Mouse (Mus musculus) gastrocnemius, postnatal 10 days (tissue): ENCODE measurements at regions not wholly inside any gene's neighbourhood (a gene's known extent, or its start where the extent isn't known, plus 50 kb on each side); places are given as distances from the start of the nearest gene placed in this dataset.

Source experiments
- DNase-seq: peaks from one replicate; pipeline ENCODE4 v3.0.0; 2021; ENCODE audit warnings: mixed read lengths

DNA sequence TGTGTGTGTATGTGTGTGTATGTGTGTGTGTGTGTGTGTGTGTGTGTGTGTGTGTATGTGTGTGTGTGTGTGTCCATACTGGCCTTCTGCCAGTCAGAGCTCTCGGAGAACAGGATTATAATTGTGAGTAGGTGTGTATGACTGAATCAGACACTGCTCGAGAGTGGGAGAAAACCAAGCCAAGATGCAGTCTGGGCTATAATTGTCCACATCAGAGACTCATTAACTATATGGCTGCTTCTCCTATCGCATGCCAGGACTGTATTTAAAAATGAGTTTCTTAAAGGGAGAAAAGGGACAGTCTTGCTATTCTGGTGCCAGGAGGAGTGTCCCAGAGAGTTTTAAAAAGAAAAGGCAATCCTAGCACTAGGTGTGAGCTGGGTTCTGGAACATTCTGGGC, 58.7 kb upstream of the Adpgk start:
- DNase-seq = no peak

DNA sequence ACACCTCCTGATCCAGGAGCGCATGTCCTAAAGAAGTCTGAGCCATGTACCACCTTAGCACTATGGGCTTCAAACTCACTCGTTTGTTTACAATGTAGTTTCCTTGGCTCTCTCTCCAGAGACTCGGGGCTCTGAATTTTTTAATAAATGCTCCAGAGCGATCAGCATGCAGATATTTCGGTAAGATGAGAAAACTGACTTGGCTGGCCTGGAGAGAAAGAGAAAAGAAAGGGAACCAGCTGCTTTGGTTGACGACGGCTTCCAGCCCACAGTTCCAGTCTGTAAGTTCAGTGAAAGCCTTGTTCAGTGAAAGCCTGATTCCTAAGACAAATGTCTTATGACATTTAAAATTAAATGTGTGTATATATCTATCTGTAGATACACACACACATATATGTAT, 59.4 kb upstream of the Adpgk start:
- DNase-seq = no peak

DNA sequence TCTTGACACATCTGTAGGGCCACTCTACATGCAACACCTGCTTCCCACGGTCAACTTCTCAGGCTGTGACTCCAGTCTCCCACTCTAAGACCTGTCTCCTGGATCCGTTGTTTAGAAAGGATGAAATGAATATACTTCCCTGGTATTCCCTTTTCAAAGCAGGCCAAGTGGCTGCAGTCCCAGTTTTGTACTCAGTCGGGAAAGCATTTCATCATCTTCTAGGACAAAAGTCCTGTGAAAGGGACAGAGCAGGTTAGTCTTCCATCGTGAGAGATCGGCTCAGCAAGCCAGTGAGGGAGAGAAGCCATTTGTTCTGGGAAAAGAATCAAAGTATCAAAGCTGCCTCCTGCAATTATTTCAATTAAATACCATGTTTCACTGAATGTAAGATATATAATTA, 60.2 kb upstream of the Adpgk start:
- no peak for DNase-seq

DNA sequence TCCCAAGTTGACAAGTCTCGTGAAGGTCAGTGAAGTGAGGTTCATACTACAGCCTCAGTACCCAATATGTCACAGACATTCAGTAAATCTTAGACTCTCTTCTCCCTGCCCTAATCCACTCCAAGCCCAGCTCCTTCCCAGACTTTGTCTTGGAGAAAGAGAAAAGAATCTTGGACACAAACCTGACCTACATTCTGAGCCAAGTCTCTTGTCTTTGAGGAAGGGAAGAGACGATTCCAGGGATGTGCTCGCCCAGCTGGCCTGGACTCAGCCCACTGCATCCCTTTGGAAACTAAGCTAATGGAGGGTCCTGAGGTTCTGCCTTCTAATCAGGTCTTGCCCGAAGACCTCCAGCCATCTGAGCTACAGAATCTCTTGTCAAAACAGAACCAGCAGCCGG, 61.2 kb upstream of the Adpgk start:
- peak; percentile 21 for DNase-seq

- no peak for DNase-seq
Measured at GRCm38 (mm10) chr9:59227948-59228347, 63.4 kb upstream of the Adpgk start.

DNA sequence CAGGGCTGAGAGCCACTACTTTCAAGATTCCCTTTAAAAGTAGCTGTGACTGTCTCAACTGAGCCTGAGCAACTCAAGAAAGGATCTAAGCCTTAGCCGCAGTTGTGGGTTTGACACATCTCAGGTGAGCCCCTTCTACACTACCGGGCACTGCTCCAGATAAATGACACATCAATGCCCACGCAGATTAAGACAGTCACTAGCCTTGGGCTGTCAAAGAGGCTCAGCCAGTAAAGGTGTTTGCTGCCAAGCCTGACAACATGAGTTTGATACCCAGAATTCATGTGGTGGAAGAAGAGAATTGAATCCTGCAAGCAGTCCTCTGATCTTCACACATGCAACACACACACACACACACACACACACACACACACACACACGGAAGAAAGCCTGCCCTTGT, 65.0 kb upstream of the Adpgk start:
- DNase-seq = no peak

DNA sequence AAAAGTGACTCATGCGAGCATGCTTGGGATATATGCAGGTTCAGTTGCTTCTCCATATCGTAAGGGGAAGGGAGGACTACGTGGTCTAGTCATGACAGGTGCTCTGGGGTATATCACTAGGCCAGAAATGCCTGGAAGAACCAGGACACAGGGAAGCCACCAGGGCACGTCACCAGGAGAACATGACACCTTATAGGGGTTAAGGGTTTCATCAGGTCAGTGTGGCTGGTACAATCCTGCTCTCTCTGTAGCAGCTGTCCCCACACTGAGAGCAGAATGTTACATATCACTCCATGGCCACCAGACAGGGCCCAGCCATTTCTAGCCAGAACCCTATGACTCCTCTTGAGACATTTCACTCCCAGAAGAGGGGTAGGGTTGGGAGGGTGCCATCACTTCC, 72.1 kb upstream of the Adpgk start:
- peak; percentile 45 for DNase-seq

DNA sequence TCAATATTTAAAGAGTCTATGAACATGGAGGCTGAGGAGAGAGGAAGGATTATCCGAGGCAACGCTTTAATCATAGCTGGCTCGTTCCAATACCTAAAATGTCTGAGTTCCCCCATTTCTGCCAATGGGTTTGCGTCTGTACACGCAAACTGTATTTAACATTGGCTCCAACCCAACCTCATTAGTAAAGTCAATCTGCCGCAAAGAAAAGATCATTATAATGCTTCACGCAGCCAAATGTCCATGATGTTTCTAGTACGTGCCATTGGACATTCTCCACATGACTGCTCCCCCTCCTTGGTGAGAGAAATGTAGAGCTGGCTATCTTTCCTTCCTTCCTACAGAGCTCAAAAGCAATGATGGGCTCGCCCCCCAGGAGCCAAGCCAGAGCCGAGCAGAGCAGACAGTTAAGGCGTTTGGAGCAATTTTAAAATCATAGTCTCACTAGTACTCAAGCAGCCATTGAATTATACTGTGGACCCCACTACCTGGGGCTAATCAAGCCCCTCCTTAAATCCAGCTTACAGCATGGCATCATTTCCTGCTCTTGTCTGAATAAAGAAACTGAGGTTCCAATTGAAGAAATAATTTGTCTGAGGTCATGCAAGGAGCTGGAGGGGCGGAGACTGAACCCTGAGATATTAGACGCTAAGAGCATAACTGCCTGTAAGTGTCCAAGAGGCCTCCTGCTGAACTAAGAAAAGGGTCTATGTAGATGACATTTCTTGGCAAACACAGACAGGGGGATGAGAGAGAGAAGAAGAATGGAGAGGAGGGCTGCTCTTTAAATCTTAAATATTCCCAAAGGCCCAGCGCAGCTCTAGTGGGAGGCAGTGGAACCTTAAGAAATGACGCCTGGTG, 88.5 kb upstream of the Adpgk start:
- no peak for DNase-seq

GRCm38 (mm10) chr9:59199495-59200196, 91.7 kb upstream of the Adpgk start:
- DNase-seq = no peak

- no peak for DNase-seq
Measured at GRCm38 (mm10) chr9:59198221-59198875, 93.0 kb upstream of the Adpgk start.

GRCm38 (mm10) chr9:59197506-59197905, 93.9 kb upstream of the Adpgk start:
- DNase-seq = no peak

GRCm38 (mm10) chr9:59193971-59194370, 97.4 kb upstream of the Adpgk start:
- no peak for DNase-seq

DNA sequence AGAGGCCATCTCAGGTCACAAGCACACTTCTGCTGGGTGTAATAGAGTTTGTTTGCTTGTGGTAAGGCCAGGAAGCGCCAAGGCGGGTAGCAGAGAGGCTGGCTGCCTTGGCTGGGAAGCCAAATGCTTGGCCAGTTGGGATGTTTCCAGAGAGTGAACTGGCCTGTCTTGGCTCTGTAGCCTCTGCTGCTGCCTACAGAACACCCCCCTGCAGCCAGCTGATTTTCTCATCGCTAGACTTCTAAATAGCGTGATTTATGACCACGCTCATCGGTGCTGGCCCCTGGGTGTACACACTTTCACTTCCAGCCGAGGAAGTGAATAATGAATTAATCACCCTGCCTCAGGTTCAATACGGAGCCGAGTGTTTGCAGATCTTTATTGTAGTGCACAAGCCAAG, 102.2 kb upstream of the Adpgk start:
- DNase-seq = peak; percentile 73

DNA sequence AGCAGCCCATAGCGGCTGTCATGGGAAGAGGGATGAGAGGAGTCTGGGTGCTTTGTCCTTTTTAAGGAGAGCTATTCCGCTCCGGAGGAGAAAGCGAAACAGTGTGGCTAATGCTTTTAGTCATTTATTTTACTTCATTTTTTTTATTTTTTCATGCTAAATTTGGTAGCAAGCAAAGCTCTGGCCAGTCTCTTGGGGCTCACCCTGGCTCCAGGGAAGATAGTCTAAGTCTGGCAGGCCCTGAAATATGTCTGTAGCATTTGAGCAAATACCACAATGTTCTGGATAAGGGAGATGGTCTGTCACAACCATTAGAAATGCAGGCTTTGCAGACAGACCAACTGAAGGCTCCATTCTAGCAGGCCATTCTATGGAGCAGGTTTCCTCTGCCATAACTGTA, 102.9 kb upstream of the Adpgk start:
- DNase-seq = no peak

GRCm38 (mm10) chr9:59186326-59186725, 105.0 kb upstream of the Adpgk start:
- no peak for DNase-seq

DNA sequence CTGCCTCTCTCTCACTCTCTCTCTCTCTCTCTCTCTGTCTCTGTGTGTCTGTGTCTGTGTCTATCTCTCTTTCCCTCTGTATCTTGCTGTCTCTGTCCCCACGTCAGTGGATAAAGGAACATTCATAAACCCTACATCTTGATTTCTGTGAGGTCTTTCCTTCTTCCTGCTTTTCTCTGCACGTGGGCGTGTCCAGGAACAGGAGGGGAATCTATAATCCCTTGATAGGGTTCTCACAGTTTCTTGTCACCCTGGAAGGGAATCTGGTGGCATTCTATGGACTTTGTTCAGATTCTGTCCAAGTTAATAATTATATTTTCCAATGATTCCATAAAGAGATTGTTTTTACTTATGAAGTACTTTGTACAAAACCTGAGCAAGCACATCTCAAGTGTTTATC, 107.3 kb upstream of the Adpgk start:
- no peak for DNase-seq

GRCm38 (mm10) chr9:59182906-59183305, 108.5 kb upstream of the Adpgk start:
- no peak for DNase-seq

DNA sequence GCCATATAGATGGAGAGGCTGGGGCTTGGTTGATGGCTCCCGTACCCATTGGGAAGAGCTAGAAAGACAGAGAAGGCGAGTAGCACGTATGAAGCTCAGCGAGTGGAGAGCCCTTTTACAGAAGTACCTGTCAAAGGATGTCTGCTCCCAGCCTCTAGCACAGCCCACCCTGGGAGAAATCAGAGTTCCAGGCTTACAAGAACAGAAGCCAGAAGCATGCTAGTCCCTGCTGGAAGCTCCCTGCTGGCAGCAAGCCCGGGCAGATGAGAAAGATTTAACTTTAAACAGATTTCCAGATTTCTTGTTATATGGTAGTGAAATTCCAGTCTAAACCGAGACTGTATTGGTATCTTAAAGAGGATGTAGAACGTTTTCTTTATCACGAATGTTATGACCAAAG, 108.9 kb upstream of the Adpgk start:
- peak; percentile 63 for DNase-seq

GRCm38 (mm10) chr9:59171576-59171975, 119.8 kb upstream of the Adpgk start:
- DNase-seq = no peak

DNA sequence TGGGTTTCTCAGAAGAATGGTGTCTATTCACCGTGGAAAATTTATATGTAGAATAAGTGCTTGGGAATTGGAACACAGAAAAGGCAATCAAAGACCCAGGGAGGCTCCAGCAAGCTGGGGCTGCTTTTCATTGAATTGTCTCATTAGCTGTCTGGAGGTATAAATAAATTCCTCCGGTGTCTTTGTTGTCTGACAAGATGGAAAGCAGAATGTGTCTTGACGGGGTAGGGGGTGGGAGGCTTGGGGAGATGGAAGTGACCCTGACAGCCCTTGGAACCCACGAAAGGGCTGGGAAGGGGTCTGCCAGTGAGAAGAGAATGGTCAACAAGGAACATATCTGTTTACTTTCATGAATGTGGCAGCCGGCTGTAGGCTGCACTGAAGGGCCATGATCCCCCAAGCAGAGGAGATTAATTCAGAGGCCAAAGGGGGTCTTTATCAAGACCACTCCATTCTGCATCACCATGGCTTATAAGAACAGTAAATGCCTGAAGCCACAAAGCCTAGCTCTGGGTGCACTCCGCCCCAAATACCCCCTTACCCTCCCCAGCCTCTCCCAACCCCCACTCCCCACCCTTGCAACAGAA, 127.2 kb upstream of the Neo1 start:
- no peak for DNase-seq

- DNase-seq = no peak
Measured at GRCm38 (mm10) chr9:59162954-59163353, 126.7 kb upstream of the Neo1 start.

DNA sequence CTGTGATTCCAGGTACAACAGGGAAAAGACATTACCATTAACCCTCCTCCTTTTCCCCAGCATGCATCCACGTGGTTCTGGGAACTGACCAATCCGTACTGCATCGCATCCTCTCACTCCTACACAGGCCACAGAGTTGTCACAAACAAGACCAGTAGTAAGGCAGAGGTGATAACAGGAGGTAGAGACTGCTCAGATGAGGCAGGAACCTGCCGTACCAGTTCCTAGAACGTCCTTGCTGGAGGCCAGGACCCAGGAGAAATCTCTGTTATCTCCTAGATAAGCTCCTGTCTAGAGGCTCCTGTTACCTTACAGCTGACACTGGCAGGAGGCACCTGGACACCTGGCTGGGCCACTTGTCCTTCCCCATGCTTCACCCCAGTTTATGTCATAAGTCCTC, 121.4 kb upstream of the Neo1 start:
- no peak for DNase-seq

- no peak for DNase-seq
Measured at GRCm38 (mm10) chr9:59153945-59154344, 117.7 kb upstream of the Neo1 start.
